Mouse (Mus musculus) G1E (cell line): ENCODE measurements at regions not wholly inside any gene's neighbourhood (a gene's known extent, or its start where the extent isn't known, plus 50 kb on each side); places are given as distances from the start of the nearest gene placed in this dataset.

ENCODE experiments used
- CTCF ChIP-seq: IDR thresholded peaks from 2 replicates; pipeline ENCODE4 v1.5.1; 2012; ENCODE audit warnings: low read depth, low read length, inconsistent platforms, mixed read lengths
- GATA1 ChIP-seq: IDR thresholded peaks from 2 replicates; pipeline ENCODE4 v1.6.1; 2012; ENCODE audit warnings: borderline replicate concordance, low read length, inconsistent platforms, mixed read lengths
- GATA2 ChIP-seq: IDR thresholded peaks from 2 replicates; pipeline ENCODE4 v1.6.1; 2012; ENCODE audit warnings: low read depth, low read length, inconsistent platforms, borderline replicate concordance
- POLR2AphosphoS5 ChIP-seq: IDR thresholded peaks from 2 replicates; pipeline ENCODE4 v1.6.1; 2012; ENCODE audit warnings: low read depth, low read length, inconsistent platforms; ENCODE audit not compliant: insufficient replicate concordance
- TAL1 ChIP-seq: conservative IDR thresholded peaks from 2 replicates; pipeline ENCODE4 v1.6.1; 2012; ENCODE audit warnings: low read depth, low read length, inconsistent platforms, mixed read lengths

DNA sequence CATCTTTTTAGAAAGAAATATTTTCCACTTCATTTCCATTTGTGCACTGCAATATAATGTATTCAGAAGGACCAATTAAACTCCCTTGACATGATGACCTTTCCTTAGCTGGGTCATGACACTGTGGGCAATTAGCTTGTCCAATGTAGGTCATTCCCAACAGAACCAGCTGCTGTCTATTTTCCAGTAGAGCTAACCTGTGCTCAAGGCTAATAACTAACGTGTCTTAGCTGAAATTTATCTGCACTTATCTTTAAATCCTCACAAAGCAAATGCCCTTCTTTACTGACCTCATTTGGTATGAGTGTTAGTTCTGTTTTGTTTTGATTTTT, 554.7 kb downstream of the Jrkl start:
- TF ChIP-seq CTCF, result no peak
- TF ChIP-seq GATA1, result no peak
- TF ChIP-seq POLR2AphosphoS5, result no peak
- TF ChIP-seq TAL1, result no peak
- TF ChIP-seq GATA2, result no peak
